In genomic region chr5:8894104-8894425, GRCm38 (mm10) we compare ENCODE assay signal across 8 mouse cellular contexts. TPM values are rescaled to one million over a fixed set of nuclear protein-coding genes. Genes with fewer than 3 reads are reported as not detected.
DNase-seq lines count a peak whose midpoint lies in the region; ATAC-seq lines count a peak whose summit lies in the region.

No protein-coding gene starts in this region.

- H3K4me3 ChIP-seq in kidney, embryonic 16.5 days (ENCODE audit: low read length) = peak overlapping the region; percentile 53
- H3K4me3 ChIP-seq in hindbrain, embryonic 13.5 days = peak overlapping the region; percentile 64
- peak overlapping the region; percentile 63 for H3K4me3 ChIP-seq in midbrain, embryonic 14.5 days (replicated peaks; ENCODE audit: low read depth, low read length)

- WGBS in kidney, embryonic 16.5 days = 8% methylated on average over 15 of the region's 15 CpGs
- WGBS in hindbrain, embryonic 13.5 days = 10% methylated on average over 15 of the region's 15 CpGs
- WGBS in midbrain, embryonic 14.5 days = 6% methylated on average over 15 of the region's 15 CpGs

- H3K4me1 ChIP-seq in kidney, embryonic 16.5 days (ENCODE audit: insufficient read depth, low read length) = peaks cover 6% of the 10 kb centered on the region
- peaks cover 8% of the 10 kb centered on the region for H3K4me1 ChIP-seq in hindbrain, embryonic 13.5 days (replicated peaks)
- H3K4me1 ChIP-seq in midbrain, embryonic 14.5 days (ENCODE audit: control insufficient read depth, insufficient read depth, low read length) = no peaks in the 10 kb centered on the region

- no peak overlapping the region for H3K27ac ChIP-seq in kidney, embryonic 16.5 days (ENCODE audit: low read length)
- H3K27ac ChIP-seq in hindbrain, embryonic 13.5 days = no peak overlapping the region
- H3K27ac ChIP-seq in midbrain, embryonic 14.5 days (replicated peaks; ENCODE audit: low read depth, low read length) = no peak overlapping the region

- peaks cover 25% of the 10 kb centered on the region for H3K27me3 ChIP-seq in kidney, embryonic 16.5 days (ENCODE audit: insufficient read depth, low read length)
- peaks cover 24% of the 10 kb centered on the region for H3K27me3 ChIP-seq in hindbrain, embryonic 13.5 days
- H3K27me3 ChIP-seq in midbrain, embryonic 14.5 days (ENCODE audit: control insufficient read depth, insufficient read depth, low read length) = peaks cover 5% of the 10 kb centered on the region; the same call in 1 of the 2 replicates

- H3K9ac ChIP-seq in kidney, embryonic 16.5 days (replicated peaks; ENCODE audit: low read length) = peak overlapping the region; percentile 58
- H3K9ac ChIP-seq in hindbrain, embryonic 13.5 days = peak overlapping the region; percentile 77
- H3K9ac ChIP-seq in midbrain, embryonic 14.5 days (replicated peaks; ENCODE audit: low read length) = peak overlapping the region; percentile 54

- no peak for ATAC-seq in kidney, embryonic 16.5 days (ENCODE audit: low FRiP score, low TSS enrichment)
- no peak for ATAC-seq in hindbrain, embryonic 13.5 days (ENCODE audit: low FRiP score)
- peak; percentile 15; the same call in 1 of the 2 replicates for ATAC-seq in midbrain, embryonic 14.5 days (ENCODE audit: low FRiP score, low TSS enrichment)

- no peak for DNase-seq in kidney, adult 9 months
- peak; percentile 32 for DNase-seq in c-Kit-positive CD71-positive TER-119-negative erythroid progenitor cells, embryonic 14.5 days (ENCODE audit: low read depth)
- DNase-seq in midbrain, embryonic 14.5 days = no peak
- no peak for DNase-seq in thymus, adult 18-20 months
- no peak for DNase-seq in spleen, adult 18-20 months
- no peak for DNase-seq in right cerebral cortex, postnatal 4 days

- H3K4me2 ChIP-seq in kidney, embryonic 16.5 days (replicated peaks; ENCODE audit: low read depth, low read length) = peak overlapping the region; percentile 89
- peak overlapping the region; percentile 89 for H3K4me2 ChIP-seq in hindbrain, embryonic 13.5 days
- peak overlapping the region; percentile 76 for H3K4me2 ChIP-seq in midbrain, embryonic 14.5 days (ENCODE audit: low read length)

- H3K36me3 ChIP-seq in kidney, embryonic 16.5 days (ENCODE audit: insufficient read depth, low read length) = no peaks in the 10 kb centered on the region
- no peaks in the 10 kb centered on the region for H3K36me3 ChIP-seq in hindbrain, embryonic 13.5 days
- H3K36me3 ChIP-seq in midbrain, embryonic 14.5 days (ENCODE audit: control insufficient read depth, insufficient read depth, low read length) = no peaks in the 10 kb centered on the region

- peaks cover 8% of the 10 kb centered on the region; the same call in 1 of the 2 replicates for H3K9me3 ChIP-seq in kidney, embryonic 16.5 days (ENCODE audit: low read length)
- H3K9me3 ChIP-seq in hindbrain, embryonic 13.5 days = no peaks in the 10 kb centered on the region; the same call in 1 of the 2 replicates
- no peaks in the 10 kb centered on the region; the same call in 1 of the 2 replicates for H3K9me3 ChIP-seq in midbrain, embryonic 14.5 days (ENCODE audit: control insufficient read depth, low read length)

RNA-seq across cellular contexts. Expression of gene Abcb4, which starts 0.5 kb away (rescaled TPM):
- 0.09 and 0.12 TPM in 2 replicates for polyA plus RNA-seq in kidney, embryonic 16.5 days (2015; fragmentation: Nextera tagmentation; extraction: Ambion mirVana)
- 0.74 and 0.95 TPM in 2 replicates for polyA plus RNA-seq in hindbrain, embryonic 13.5 days (2015; fragmentation: Nextera tagmentation; extraction: Ambion mirVana)
- 0.65 and 1.1 TPM in 2 replicates for polyA plus RNA-seq in midbrain, embryonic 14.5 days (2014; fragmentation: Nextera tagmentation; extraction: Ambion mirVana)
